Mouse (Mus musculus) G1E (cell line): Measurements from ENCODE around the gene Bag1. TPM values are rescaled to one million over a fixed set of nuclear protein-coding genes. Genes with fewer than 3 reads are reported as not detected.
A peak's percentile ranks its signal among the peaks of the same experiment; 100 is the strongest.

ENCODE experiments used
- ATAC-seq: 2 replicates; pipeline ENCODE4 v1.8.0; 2016; ENCODE audit warnings: mild to moderate bottlenecking; ENCODE audit not compliant: insufficient number of reproducible peaks, poor library complexity, low FRiP score, severe bottlenecking; ENCODE audit errors: extremely low read depth
- DNase-seq: peaks from one replicate; pipeline ENCODE4 v3.0.0; 2012; ENCODE audit warnings: low spot score
- H3K27me3 ChIP-seq: 2 replicates; pipeline ENCODE4 v1.6.1; 2012; ENCODE audit warnings: mild to moderate bottlenecking, low read length, inconsistent platforms; ENCODE audit not compliant: insufficient read depth
- H3K36me3 ChIP-seq: replicated peaks from 2 replicates; pipeline ENCODE3; 2012; ENCODE audit warnings: mild to moderate bottlenecking, inconsistent platforms
- H3K4me1 ChIP-seq: 2 replicates; pipeline ENCODE4 v1.6.1; 2012; ENCODE audit warnings: low read depth, low read length, inconsistent platforms, mixed read lengths; ENCODE audit not compliant: insufficient read depth
- H3K4me3 ChIP-seq: 2 replicates; pipeline ENCODE4 v1.5.1; 2012; ENCODE audit warnings: low read depth, mild to moderate bottlenecking, inconsistent platforms, low read length, moderate library complexity, mixed read lengths
- H3K9me3 ChIP-seq: replicated peaks from 2 replicates; pipeline ENCODE4 v1.6.1; 2012; ENCODE audit warnings: inconsistent platforms
- CTCF ChIP-seq: IDR thresholded peaks from 2 replicates; pipeline ENCODE4 v1.5.1; 2012; ENCODE audit warnings: low read depth, low read length, inconsistent platforms, mixed read lengths
- GATA1 ChIP-seq: IDR thresholded peaks from 2 replicates; pipeline ENCODE4 v1.6.1; 2012; ENCODE audit warnings: borderline replicate concordance, low read length, inconsistent platforms, mixed read lengths
- GATA2 ChIP-seq: IDR thresholded peaks from 2 replicates; pipeline ENCODE4 v1.6.1; 2012; ENCODE audit warnings: low read depth, low read length, inconsistent platforms, borderline replicate concordance
- POLR2AphosphoS5 ChIP-seq: IDR thresholded peaks from 2 replicates; pipeline ENCODE4 v1.6.1; 2012; ENCODE audit warnings: low read depth, low read length, inconsistent platforms; ENCODE audit not compliant: insufficient replicate concordance
- TAL1 ChIP-seq: conservative IDR thresholded peaks from 2 replicates; pipeline ENCODE4 v1.6.1; 2012; ENCODE audit warnings: low read depth, low read length, inconsistent platforms, mixed read lengths
- polyA plus RNA-seq: library from polyadenylated mRNA; stranded (reverse); fragments of >175 nt; gene quantifications from 2 replicates; pipeline ENCODE4 v1.2.3, GENCODE M21; 2012
- total RNA-seq, 2 experiments: library from RNA; stranded (forward) in 1 of 2; stranded (reverse) in 1 of 2; fragments of 200-1000 nt in 1 of 2; fragments of >200 nt in 1 of 2; fragmentation: Nextera tagmentation in 1 of 2; gene quantifications; 2 replicates each; pipeline ENCODE4 v1.2.3; 2014 to 2017

Bag1 gene
- 67.9 and 75.6 TPM in 2 replicates for total RNA-seq (2014; fragmentation: Nextera tagmentation)
- total RNA-seq (2017) = 232 and 257 TPM in 2 replicates
- 233 and 300 TPM in 2 replicates for polyA plus RNA-seq

DNA sequence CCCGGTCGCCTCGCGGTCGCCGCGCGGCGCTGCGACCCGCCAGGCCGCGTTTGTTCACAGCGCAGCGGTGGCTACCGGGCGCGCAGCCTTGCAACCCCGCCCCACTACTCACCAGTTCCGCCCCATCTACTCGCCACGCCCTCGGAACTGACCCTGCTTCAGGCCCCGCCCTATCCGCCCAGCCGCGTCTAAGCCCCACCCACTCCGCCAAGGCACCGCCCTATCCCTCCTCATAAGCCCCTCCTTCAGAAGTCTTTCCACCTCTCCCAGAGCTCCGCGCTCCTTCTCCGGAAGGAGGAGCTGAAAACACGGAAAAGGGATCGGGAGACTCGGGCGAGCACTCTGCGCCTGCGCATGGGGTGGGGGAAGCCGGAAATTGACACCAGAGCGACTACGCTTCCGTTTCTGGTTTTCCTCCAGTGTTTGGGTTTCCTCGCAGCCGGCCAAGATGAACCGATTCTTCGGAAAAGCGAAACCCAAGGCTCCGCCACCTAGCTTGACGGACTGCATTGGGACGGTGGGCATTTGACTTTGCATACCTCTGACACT, at the start of gene Bag1, which contains the start of gene Chmp5:
Gene Bag1 (minus strand): TSS at position 135 of the 549 bp plus-strand sequence.
Gene Chmp5 (plus strand): TSS at position 248 of the 549 bp plus-strand sequence.
- Histone ChIP-seq H3K27me3 (no peaks in the 10 kb centered on the region), H3K9me3 (no peaks in the 10 kb centered on the region), H3K4me1 (peaks cover 36% of the 10 kb centered on the region), H3K4me3 (peak within 1 kb of the TSS; percentile 87), H3K36me3 (peaks cover 66% of the 10 kb centered on the region)
- DNase-seq (peak; percentile 93), ATAC-seq (peak; percentile 98)
- TF ChIP-seq GATA1 (no peak), TAL1 (no peak), CTCF (no peak), GATA2 (no peak), POLR2AphosphoS5 (no peak)

DNA sequence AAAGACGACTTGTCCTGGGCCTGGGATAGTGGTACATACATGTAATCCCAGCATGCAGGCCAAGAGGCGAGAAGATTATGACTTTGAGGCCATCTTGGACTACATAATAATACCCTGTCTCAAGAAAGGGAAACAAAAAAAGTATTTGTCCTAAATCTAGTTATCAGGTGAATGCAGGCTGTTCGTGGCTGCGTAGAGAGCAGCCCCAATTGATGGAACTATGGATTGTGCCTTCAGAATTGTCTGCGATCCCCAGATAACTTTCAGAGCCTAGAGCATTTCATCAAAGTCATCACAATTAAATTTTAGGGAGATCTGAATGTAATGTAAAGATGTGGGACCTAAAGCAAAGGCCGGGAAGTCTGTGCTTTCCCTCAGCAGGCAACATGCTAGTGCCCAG, 48.2 kb upstream of the Bag1 start:
- no peak for ATAC-seq
- TF ChIP-seq GATA2 (no peak), TAL1 (peak; percentile 64), GATA1 (no peak), POLR2AphosphoS5 (no peak), CTCF (no peak)
- Histone ChIP-seq H3K4me3 (no peak overlapping the region), H3K36me3 (peaks cover 95% of the 10 kb centered on the region), H3K27me3 (no peaks in the 10 kb centered on the region), H3K9me3 (no peaks in the 10 kb centered on the region), H3K4me1 (peaks cover 58% of the 10 kb centered on the region)
- DNase-seq = no peak

DNA sequence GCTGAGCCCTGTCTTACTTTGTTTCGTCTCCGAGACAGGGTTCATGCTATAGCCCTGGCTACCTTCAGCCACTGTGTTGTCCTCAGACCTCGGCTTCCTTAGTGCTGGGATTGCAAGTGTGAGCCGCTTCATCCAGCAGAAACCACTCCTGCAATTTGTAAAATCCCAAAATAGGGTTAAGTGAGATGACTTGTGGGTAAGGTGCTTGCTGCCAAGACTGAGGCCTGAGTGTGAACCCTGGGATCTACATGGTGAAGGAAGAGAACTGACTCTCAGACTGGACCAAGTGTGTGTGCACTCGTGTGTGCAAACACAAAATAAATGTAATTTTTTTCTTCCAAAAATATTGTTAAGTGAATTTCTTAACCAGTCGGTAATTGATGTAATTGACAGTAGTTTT, 41.5 kb upstream of the Bag1 start:
- no peaks in the 10 kb centered on the region for H3K9me3 ChIP-seq
- H3K36me3 ChIP-seq = peaks cover 95% of the 10 kb centered on the region
- no peaks in the 10 kb centered on the region for H3K27me3 ChIP-seq
- ATAC-seq (no peak), DNase-seq (no peak)
- H3K4me1 ChIP-seq = peaks cover 13% of the 10 kb centered on the region
- TF ChIP-seq POLR2AphosphoS5 (no peak), TAL1 (no peak), GATA1 (no peak), CTCF (no peak)
- H3K4me3 ChIP-seq = no peak overlapping the region

DNA sequence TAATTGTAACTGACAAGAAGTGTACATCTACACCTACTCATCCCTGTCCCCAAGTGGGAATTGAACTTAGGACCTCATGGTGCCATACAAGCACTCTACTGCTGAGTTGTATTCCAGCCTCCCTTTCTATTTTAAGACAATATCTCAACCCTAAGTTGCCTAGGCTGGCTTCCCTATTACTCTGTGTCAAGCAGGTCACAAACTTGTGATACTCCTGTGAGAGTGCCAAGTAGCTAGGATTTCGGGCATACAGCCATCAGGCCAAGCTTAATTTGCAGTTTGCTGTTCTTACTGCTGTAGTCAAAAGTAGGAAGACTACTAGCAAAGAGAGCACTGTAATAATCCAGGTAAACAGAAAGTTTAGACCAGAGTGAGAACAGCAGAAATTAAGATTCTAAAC, 35.6 kb upstream of the Bag1 start:
- Histone ChIP-seq H3K4me1 (peaks cover 43% of the 10 kb centered on the region), H3K9me3 (no peaks in the 10 kb centered on the region), H3K36me3 (peaks cover 99% of the 10 kb centered on the region), H3K27me3 (no peaks in the 10 kb centered on the region), H3K4me3 (no peak overlapping the region)
- no peak for DNase-seq
- ATAC-seq = no peak
- TF ChIP-seq POLR2AphosphoS5 (no peak), TAL1 (no peak), CTCF (no peak), GATA1 (no peak), GATA2 (no peak)

DNA sequence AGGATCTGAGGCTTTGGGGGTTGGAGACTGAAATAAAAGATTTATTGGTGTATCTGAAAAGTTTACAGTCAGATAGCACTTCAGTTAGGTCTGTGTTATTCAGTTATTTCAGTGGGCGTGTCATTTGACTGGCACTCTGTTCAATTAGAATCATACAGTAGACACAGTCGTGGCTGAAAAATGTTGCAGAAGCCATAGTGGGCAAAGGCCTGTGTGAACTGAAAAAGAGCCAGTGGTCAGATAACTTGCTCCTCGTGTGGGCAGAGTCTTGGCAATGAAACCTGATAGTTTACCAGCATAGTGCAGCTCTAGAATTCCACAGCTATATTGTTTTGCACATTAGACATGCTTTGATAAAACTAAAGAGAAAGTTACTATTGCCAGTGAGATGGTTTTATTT, 34.4 kb upstream of the Bag1 start:
- Histone ChIP-seq H3K9me3 (no peaks in the 10 kb centered on the region), H3K36me3 (peaks cover 99% of the 10 kb centered on the region), H3K4me1 (peaks cover 53% of the 10 kb centered on the region), H3K27me3 (no peaks in the 10 kb centered on the region), H3K4me3 (no peak overlapping the region)
- no peak for TF ChIP-seq GATA2
- no peak for TF ChIP-seq CTCF
- no peak for TF ChIP-seq POLR2AphosphoS5
- no peak for TF ChIP-seq TAL1
- TF ChIP-seq GATA1 = no peak
- ATAC-seq = no peak
- DNase-seq = no peak

DNA sequence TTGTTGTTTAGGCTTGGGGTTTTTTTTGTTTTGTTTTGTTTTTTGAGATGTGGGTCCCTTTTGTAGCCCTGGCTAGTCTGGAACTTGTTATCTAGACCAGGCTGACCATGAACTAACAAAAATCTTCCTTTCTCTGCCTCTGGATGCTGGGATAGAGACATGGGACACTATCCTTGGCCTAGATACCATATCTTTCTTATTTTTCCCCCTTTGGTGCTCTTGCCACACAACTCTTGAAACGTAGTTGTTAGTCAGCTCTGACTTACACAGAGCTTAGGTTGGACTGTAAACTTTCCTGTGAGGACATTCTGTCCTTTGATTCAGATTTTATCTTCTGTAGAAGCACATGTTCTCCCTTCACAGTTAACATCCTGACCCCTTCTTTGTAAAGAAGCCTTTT, 31.3 kb upstream of the Bag1 start:
- no peak for TF ChIP-seq CTCF
- no peak for TF ChIP-seq GATA1
- no peak for TF ChIP-seq POLR2AphosphoS5
- TF ChIP-seq TAL1 = no peak
- no peak for TF ChIP-seq GATA2
- H3K9me3 ChIP-seq = no peaks in the 10 kb centered on the region
- peaks cover 96% of the 10 kb centered on the region for H3K36me3 ChIP-seq

DNA sequence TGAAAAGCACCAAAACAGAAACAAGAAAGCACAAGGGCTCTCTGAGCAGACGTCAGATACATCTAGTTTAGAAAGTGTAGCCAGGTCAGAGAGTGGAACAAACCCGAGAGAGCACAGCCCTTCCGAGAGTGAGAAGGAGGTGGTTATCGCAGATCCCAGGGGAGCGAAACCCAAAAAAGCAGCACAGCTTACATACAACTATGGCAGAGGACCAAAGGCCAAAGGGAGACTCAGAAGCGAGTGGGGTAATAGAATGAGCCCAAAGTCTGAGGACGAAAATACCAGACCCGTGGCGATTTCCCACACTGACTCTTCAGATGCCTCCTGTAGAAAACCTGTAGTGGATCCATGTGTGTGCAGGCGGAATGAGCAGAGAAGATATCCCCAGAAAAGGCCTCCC, 28.6 kb upstream of the Bag1 start:
- H3K27me3 ChIP-seq = no peaks in the 10 kb centered on the region
- H3K4me1 ChIP-seq = peaks cover 74% of the 10 kb centered on the region
- H3K36me3 ChIP-seq = peaks cover 91% of the 10 kb centered on the region
- ATAC-seq = no peak
- DNase-seq = no peak
- no peaks in the 10 kb centered on the region for H3K9me3 ChIP-seq
- TF ChIP-seq TAL1 = no peak
- TF ChIP-seq POLR2AphosphoS5 = no peak
- no peak for TF ChIP-seq GATA1
- no peak for TF ChIP-seq GATA2
- TF ChIP-seq CTCF = no peak
- H3K4me3 ChIP-seq = no peak overlapping the region

More for the DNA sequence above, 31.3 kb upstream of the Bag1 start:
- no peak for ATAC-seq
- Histone ChIP-seq H3K4me1 (peaks cover 72% of the 10 kb centered on the region), H3K27me3 (no peaks in the 10 kb centered on the region), H3K4me3 (no peak overlapping the region)
- no peak for DNase-seq
